Mouse (Mus musculus) forebrain, embryonic 13.5 days (tissue): ENCODE data around the gene Nudcd2. TPM values are rescaled to one million over a fixed set of nuclear protein-coding genes. Genes with fewer than 3 reads are reported as not detected.
A peak's percentile ranks its signal among the peaks of the same experiment; 100 is the strongest.

ENCODE experiments used
- ATAC-seq: fragments of 200-750 bp; cut with Nextera tagmentation; 2 replicates; pipeline ENCODE4 v1.8.0; 2017
- H3K27ac ChIP-seq: fragments of 300-500 bp; sonication (generic); 2 replicates; pipeline ENCODE4 v1.5.1; 2015; ENCODE audit warnings: inconsistent platforms, mild to moderate bottlenecking, moderate library complexity
- H3K27me3 ChIP-seq: fragments of 300-500 bp; sonication (generic); 2 replicates; pipeline ENCODE4 v1.6.1; 2015; ENCODE audit warnings: mild to moderate bottlenecking, inconsistent platforms
- H3K36me3 ChIP-seq: fragments of 300-500 bp; sonication (generic); 2 replicates; pipeline ENCODE4 v1.6.1; 2015; ENCODE audit warnings: mild to moderate bottlenecking, inconsistent platforms; ENCODE audit not compliant: poor library complexity, severe bottlenecking
- H3K4me1 ChIP-seq: fragments of 300-500 bp; sonication (generic); 2 replicates; pipeline ENCODE4 v1.6.1; 2015; ENCODE audit warnings: inconsistent platforms
- H3K4me2 ChIP-seq: fragments of 300-500 bp; sonication (generic); 2 replicates; pipeline ENCODE4 v1.6.1; 2015; ENCODE audit warnings: inconsistent platforms, mild to moderate bottlenecking, moderate library complexity
- H3K4me3 ChIP-seq: fragments of 300-500 bp; sonication (generic); 2 replicates; pipeline ENCODE4 v1.5.1; 2015; ENCODE audit warnings: mild to moderate bottlenecking, inconsistent platforms
- H3K9ac ChIP-seq: fragments of 300-500 bp; sonication (generic); 2 replicates; pipeline ENCODE4 v1.6.1; 2015; ENCODE audit warnings: mild to moderate bottlenecking, inconsistent platforms
- H3K9me3 ChIP-seq: fragments of 300-500 bp; sonication (generic); replicated peaks from 2 replicates; pipeline ENCODE4 v1.6.1; 2016; ENCODE audit warnings: inconsistent platforms
- WGBS: fragments of 180-500 bp; shearing (Covaris S2); methylation state at CpG from one replicate; pipeline ENCODE4 v1.1.7; 2015; 5-methylcytosine and 5-hydroxymethylcytosine counted together
- polyA plus RNA-seq: library from polyadenylated mRNA; unstranded; fragments of >200 nt; fragmentation: Nextera tagmentation; extraction: Ambion mirVana; gene quantifications from 2 replicates; pipeline ENCODE4 v1.2.1, GENCODE M21; 2015

The Nudcd2 gene
- polyA plus RNA-seq, 1 experiment from 2014 or later = 136 TPM

DNA sequence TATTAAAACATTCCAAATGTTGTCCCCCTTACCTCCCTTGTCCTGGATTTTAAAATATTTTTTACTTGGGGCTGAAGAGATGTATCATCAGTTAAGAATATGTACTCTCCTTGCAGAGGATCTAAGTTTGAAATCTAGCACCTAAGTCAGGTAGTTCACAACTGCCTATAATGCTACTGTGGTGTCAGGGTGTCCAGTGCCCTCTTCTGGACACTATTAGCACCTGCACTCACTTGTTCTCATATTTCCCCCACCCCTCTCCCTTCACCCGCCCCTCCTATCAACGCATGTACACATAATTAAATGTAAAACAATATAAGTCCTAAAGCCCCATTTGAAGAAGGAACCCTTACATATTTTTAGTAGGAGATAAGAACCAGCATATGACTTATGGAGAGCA lies 29.9 kb downstream of the Nudcd2 start:
- no peak overlapping the region for H3K27ac ChIP-seq
- no peak overlapping the region for H3K9ac ChIP-seq
- no peak for ATAC-seq
- H3K4me1 ChIP-seq = no peaks in the 10 kb centered on the region
- no peaks in the 10 kb centered on the region for H3K36me3 ChIP-seq
- no peaks in the 10 kb centered on the region for H3K27me3 ChIP-seq
- no peak overlapping the region for H3K4me2 ChIP-seq
- no peaks in the 10 kb centered on the region for H3K9me3 ChIP-seq
- H3K4me3 ChIP-seq = no peak overlapping the region
- WGBS = 35% methylated on average over 2 of the region's 2 CpGs

DNA sequence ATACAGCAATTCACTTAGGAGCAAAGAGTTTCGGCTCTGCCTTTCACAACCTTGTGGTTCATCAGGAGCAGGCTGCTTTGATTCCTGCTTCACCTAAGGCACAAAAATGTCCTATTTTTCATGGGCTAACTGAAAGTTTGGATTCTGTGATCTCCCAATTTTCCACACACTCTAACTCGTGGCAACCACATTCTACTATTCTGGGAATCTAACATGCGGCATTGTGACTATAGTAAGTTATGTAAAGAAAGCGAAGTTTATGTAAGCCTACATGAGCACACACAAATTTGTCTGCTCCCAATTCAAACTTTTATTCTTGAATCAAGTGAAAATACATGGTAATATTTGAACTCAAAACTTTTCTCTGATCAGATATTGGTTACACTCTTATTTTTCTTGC lies 31.2 kb downstream of the Nudcd2 start:
- Histone ChIP-seq H3K27me3 (no peaks in the 10 kb centered on the region), H3K36me3 (no peaks in the 10 kb centered on the region), H3K9me3 (no peaks in the 10 kb centered on the region), H3K27ac (no peak overlapping the region), H3K9ac (no peak overlapping the region), H3K4me1 (no peaks in the 10 kb centered on the region), H3K4me3 (no peak overlapping the region), H3K4me2 (no peak overlapping the region)
- WGBS = 82% methylated on average over 4 of the region's 4 CpGs
- no peak for ATAC-seq

DNA sequence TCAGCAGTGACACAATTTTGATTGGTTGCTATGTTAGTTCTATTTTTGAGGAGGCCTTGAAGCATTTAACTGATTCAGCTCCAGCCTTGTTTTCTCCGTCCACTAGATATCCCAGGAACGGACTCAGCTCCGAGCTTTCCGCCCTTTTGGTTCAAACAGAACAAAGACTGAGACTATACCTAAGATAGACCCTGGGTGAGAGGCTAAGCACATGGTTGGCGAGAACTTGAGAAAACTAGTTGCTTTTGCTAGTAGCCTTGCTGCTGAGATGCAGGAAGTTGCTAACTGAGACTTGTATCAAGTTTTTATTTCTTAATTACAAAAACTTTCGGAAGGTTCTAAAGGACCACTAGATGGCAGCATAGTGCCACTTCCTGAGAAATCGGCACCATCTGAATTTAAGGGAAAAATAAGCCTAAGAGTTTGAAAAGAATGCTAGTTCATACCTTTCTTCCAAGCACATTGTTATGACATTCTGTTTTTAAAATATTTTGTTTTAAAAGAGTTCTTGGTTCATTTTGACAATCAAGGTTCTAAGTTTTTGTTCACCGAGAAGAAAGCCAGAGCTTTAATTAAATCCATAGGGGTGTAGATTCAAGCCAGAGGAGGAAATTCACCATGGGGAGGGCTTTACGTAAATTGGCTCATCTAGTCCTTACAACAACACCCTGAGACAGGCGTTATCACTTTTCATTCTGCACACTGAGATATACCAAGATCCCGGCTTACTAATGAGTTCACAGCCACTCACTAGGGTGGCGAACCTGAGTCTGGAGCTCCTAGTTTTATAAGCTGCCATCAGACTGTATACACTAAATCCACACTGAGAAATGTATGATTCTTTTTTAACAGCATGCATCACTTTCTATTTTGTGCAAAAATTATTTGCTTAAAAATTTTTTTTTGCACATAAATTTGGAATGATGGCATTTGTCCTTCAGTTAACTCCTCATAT lies 42.1 kb downstream of the Nudcd2 start:
- 39% methylated on average over 12 of the region's 12 CpGs for WGBS
- 0 out of 2 replicates have a peak, but pooled peaks cover 3% of the 10 kb centered on the region for H3K4me1 ChIP-seq
- no peaks in the 10 kb centered on the region for H3K36me3 ChIP-seq
- ATAC-seq = 0 out of 2 replicates have a peak, but pooled peaks have one; percentile 50
- H3K9me3 ChIP-seq = no peaks in the 10 kb centered on the region
- no peak overlapping the region for H3K4me3 ChIP-seq
- peak overlapping the region; percentile 8; the same call in 1 of the 2 replicates for H3K4me2 ChIP-seq
- H3K27me3 ChIP-seq = no peaks in the 10 kb centered on the region
- H3K9ac ChIP-seq = no peak overlapping the region
- H3K27ac ChIP-seq = no peak overlapping the region

DNA sequence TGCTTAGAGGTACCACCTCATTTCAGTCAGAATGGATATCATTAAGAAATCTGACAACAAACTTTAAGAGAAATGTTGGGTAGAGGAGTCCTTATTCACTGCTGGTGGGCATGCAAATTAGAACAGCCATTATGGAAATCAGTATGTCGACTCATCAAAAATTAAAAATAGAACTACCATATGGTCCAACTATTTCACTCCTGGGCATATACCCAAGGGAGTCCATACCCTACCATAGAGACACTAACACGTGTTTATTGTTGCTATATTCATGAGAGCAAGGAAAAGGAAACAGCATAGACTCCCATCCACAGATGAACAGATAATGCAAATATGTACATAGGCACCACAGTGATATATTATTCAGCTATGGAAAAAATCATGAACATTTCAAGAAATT lies 48.4 kb downstream of the Nudcd2 start:
- Histone ChIP-seq H3K4me1 (no peaks in the 10 kb centered on the region), H3K9ac (no peak overlapping the region), H3K36me3 (no peaks in the 10 kb centered on the region), H3K4me3 (no peak overlapping the region), H3K4me2 (no peak overlapping the region), H3K9me3 (no peaks in the 10 kb centered on the region), H3K27ac (no peak overlapping the region), H3K27me3 (no peaks in the 10 kb centered on the region)
- ATAC-seq = peak; percentile 79; the same call in 1 of the 2 replicates
- 72% methylated on average over 2 of the region's 2 CpGs for WGBS

DNA sequence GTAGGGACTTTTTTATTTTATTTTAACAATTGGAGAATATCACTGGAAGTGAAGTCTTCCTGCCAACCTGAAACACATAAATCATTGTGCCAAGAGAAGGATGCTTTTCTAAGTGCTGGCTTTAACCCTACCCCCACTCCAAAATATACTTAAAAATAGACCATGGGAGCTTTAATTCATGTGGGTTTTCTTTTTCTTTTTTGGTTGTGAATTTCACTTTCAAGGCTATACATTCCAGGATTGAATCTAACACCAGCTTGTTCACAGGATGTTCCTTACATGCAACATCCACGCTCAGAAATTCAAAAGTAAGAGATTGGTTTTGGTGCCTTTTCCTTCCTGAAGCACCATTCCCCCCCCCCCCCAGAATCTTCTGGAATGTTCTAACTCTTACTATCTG lies 49.9 kb downstream of the Nudcd2 start:
- Histone ChIP-seq H3K9me3 (no peaks in the 10 kb centered on the region), H3K4me1 (no peaks in the 10 kb centered on the region), H3K36me3 (no peaks in the 10 kb centered on the region), H3K4me2 (no peak overlapping the region), H3K27me3 (no peaks in the 10 kb centered on the region), H3K27ac (no peak overlapping the region), H3K9ac (no peak overlapping the region), H3K4me3 (no peak overlapping the region)
- 100% methylated on average over 1 of the region's 1 CpGs for WGBS
- no peak for ATAC-seq

DNA sequence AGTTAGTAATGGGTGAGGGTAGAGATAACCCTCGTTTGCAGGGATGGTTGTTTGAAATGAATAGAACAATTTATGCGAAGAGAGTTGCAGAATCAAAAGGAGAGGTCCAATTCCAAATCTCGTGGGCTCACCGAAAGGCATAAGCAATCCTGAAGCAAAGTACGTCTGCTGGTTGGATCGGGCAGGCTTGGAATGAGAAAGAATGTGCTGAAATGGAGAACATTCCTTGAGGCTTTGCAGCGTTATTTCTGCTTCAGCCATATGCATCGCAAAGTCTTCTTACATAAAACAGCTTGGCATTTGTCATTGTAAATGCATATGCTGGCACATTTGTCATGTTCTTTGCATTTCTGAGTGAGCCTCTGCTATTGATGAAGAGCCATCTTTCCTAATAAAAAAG lies 50.9 kb downstream of the Nudcd2 start:
- Histone ChIP-seq H3K4me3 (no peak overlapping the region), H3K4me2 (no peak overlapping the region), H3K27ac (no peak overlapping the region), H3K4me1 (no peaks in the 10 kb centered on the region), H3K9me3 (no peaks in the 10 kb centered on the region), H3K36me3 (no peaks in the 10 kb centered on the region), H3K9ac (no peak overlapping the region), H3K27me3 (no peaks in the 10 kb centered on the region)
- WGBS = 74% methylated on average over 8 of the region's 8 CpGs
- peak; percentile 54; the same call in 1 of the 2 replicates for ATAC-seq

DNA sequence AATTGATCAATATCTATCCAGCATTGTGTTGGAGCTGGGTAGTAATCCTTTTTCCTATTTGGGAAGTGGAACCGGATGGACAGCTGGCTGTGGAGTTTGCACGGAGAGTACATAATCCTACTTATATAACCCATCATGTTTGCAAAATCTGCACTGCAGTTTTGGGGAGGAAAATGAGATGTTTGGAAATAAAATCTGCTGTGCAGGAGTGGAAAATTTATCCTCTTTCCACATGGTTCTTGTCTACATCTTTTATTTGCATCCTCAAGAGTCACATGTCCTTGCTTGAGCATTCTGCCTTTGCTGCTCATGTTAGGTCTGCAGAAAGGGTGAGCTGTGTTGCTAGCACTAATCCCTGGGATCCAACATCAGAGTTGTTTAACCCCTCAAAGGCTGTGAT lies 53.4 kb downstream of the Nudcd2 start:
- H3K4me1 ChIP-seq = peaks cover 5% of the 10 kb centered on the region; the same call in 1 of the 2 replicates
- H3K36me3 ChIP-seq = no peaks in the 10 kb centered on the region
- no peak overlapping the region for H3K4me3 ChIP-seq
- no peaks in the 10 kb centered on the region for H3K27me3 ChIP-seq
- no peak for ATAC-seq
- H3K4me2 ChIP-seq = no peak overlapping the region
- H3K9ac ChIP-seq = no peak overlapping the region
- 82% methylated on average over 2 of the region's 2 CpGs for WGBS
- H3K27ac ChIP-seq = no peak overlapping the region
- no peaks in the 10 kb centered on the region for H3K9me3 ChIP-seq

Other genes with a start within 250 kb of the Nudcd2 start
- 77.2 and 80.1 TPM in 2 replicates for gene Mat2b, start 38.5 kb upstream of the Nudcd2 start, polyA plus RNA-seq
- 43.0 and 43.1 TPM in 2 replicates for gene Hmmr, start 245 bp upstream of the Nudcd2 start, polyA plus RNA-seq
- gene Ccng1, start 21.6 kb downstream of the Nudcd2 start, polyA plus RNA-seq = 27.8 and 29.3 TPM in 2 replicates